Mouse (Mus musculus): ENCODE results near the gene Prrt1. TPM values are rescaled to one million over a fixed set of nuclear protein-coding genes. Genes with fewer than 3 reads are reported as not detected.
A peak's percentile ranks its signal among the peaks of the same experiment; 100 is the strongest.

Prrt1 gene
- polyA plus RNA-seq, 2 experiments: 0.04 TPM; not detected in 1

GRCm38 (mm10) chr17:34649106-34649864 is 20.0 kb downstream of the Prrt1 start:
- ATAC-seq (ENCODE audit: insufficient read depth): no peak
- no peaks in the 10 kb centered on the region for H3K9me3 ChIP-seq (ENCODE audit: control insufficient read depth, low read length)
- DNase-seq (ENCODE audit: low read depth in 3 of 3, low spot score in 3 of 3): no peak
- H3K27ac ChIP-seq: no peak overlapping the region
- no peak overlapping the region for H3K4me2 ChIP-seq (ENCODE audit: low read depth)
- H3K27me3 ChIP-seq (ENCODE audit: control insufficient read depth, insufficient read depth, low read length): no peaks in the 10 kb centered on the region
- peaks cover 13 to 24% of the 10 kb centered on the region in 2 experiments for H3K4me1 ChIP-seq (replicated peaks; ENCODE audit: control insufficient read depth in 2 of 2, insufficient read depth in 2 of 2, low read length in 1 of 2)
- 77% methylated on average over 18 of the region's 18 CpGs for WGBS (ENCODE audit: insufficient replicate concordance)
- H3K36me3 ChIP-seq (replicated peaks; ENCODE audit: control insufficient read depth, insufficient read depth, low read depth): peaks cover 2% of the 10 kb centered on the region
- H3K9ac ChIP-seq (replicated peaks): no peak overlapping the region
- H3K4me3 ChIP-seq (ENCODE audit: insufficient read depth in 1 of 2, low read depth in 2 of 2, low read length in 2 of 2): no peak overlapping the region
- TF ChIP-seq EP300 (IDR thresholded peaks at IDR 0.05; ENCODE audit: low read depth) (no peak), CTCF (IDR thresholded peaks at IDR 0.05; ENCODE audit: low read depth) (no peak)

DNA sequence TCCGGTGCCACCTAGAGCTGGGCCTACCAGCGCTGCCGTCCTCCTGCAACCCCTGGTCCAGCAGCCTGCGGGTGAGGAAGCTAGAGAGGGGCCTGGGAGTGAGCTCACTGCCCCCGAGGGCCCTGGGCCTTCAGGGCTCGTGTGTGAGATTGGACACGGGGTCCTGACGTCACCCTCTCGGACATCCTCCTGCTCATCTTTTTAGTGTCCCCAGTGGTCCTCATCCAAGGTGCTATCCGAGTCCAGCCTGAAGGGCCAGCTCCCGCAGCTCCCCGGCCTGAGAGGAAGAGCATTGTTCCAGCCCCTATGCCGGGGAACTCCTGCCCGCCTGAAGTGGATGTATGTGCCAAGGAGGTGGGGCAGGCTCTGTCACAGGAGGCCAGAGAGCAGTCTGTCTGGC is 21.4 kb downstream of the Prrt1 start:
- ATAC-seq (ENCODE audit: insufficient read depth): no peak
- Histone ChIP-seq H3K9ac (replicated peaks) (no peak overlapping the region), H3K9me3 (ENCODE audit: control insufficient read depth, low read length) (no peaks in the 10 kb centered on the region), H3K4me1 (replicated peaks; ENCODE audit: control insufficient read depth in 2 of 2, insufficient read depth in 2 of 2, low read length in 1 of 2) (peaks cover 9 to 14% of the 10 kb centered on the region in 2 experiments), H3K27me3 (ENCODE audit: control insufficient read depth, insufficient read depth, low read length) (no peaks in the 10 kb centered on the region), H3K36me3 (replicated peaks; ENCODE audit: control insufficient read depth, insufficient read depth, low read depth) (peaks cover 2% of the 10 kb centered on the region), H3K27ac (no peak overlapping the region), H3K4me2 (ENCODE audit: low read depth) (no peak overlapping the region), H3K4me3 (ENCODE audit: insufficient read depth in 1 of 2, low read depth in 2 of 2, low read length in 2 of 2) (no peak overlapping the region)
- no peak for TF ChIP-seq EP300 (IDR thresholded peaks at IDR 0.05; ENCODE audit: low read depth)
- TF ChIP-seq CTCF (IDR thresholded peaks at IDR 0.05; ENCODE audit: low read depth): no peak
- DNase-seq (ENCODE audit: low read depth in 3 of 3, low spot score in 3 of 3): no peak
- 84% methylated on average over 14 of the region's 14 CpGs for WGBS (ENCODE audit: insufficient replicate concordance)

DNA sequence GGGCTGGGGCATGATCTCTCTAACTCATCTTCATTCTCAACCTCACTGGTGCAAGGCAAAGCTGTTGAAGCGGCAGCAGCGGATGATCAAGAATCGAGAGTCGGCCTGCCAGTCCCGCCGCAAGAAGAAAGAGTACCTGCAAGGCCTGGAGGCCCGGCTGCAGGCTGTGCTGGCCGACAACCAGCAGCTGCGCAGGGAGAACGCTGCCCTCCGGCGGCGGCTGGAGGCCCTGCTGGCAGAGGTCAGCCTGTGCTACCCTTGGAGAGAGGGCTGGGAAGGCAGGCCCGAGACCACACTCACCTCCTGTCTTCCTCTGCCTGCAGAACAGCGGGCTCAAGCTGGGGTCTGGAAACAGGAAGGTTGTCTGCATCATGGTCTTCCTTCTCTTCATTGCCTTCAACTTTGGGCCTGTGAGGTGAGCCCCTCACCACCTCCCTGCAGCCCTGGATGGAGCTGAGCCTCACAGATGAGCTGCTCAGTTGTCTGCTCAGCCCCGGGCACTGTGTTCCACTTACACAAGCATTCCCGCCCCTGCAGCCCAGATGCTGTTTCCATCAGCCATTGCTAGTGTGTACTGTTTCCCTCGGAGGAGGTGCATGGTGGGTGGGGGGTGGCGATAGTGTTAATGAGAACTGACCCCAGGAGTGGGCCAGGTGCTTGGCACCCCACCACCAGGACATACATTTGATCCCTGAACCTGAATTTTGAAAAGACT is 22.3 kb downstream of the Prrt1 start:
- H3K36me3 ChIP-seq (replicated peaks; ENCODE audit: control insufficient read depth, insufficient read depth, low read depth): peaks cover 2% of the 10 kb centered on the region
- 56% methylated on average over 19 of the region's 19 CpGs for WGBS (ENCODE audit: insufficient replicate concordance)
- H3K4me1 ChIP-seq (replicated peaks; ENCODE audit: control insufficient read depth in 2 of 2, insufficient read depth in 2 of 2, low read length in 1 of 2): peaks cover 3 to 7% of the 10 kb centered on the region in 2 experiments
- no peak for DNase-seq (ENCODE audit: low read depth in 3 of 3, low spot score in 3 of 3)
- no peak for TF ChIP-seq EP300 (IDR thresholded peaks at IDR 0.05; ENCODE audit: low read depth)
- peak; percentile 81 for TF ChIP-seq CTCF (IDR thresholded peaks at IDR 0.05; ENCODE audit: low read depth)
- no peaks in the 10 kb centered on the region for H3K27me3 ChIP-seq (ENCODE audit: control insufficient read depth, insufficient read depth, low read length)
- H3K9me3 ChIP-seq (ENCODE audit: control insufficient read depth, low read length): no peaks in the 10 kb centered on the region
- no peak for ATAC-seq (ENCODE audit: insufficient read depth)
- H3K4me2 ChIP-seq (ENCODE audit: low read depth): no peak overlapping the region
- H3K9ac ChIP-seq (replicated peaks): no peak overlapping the region
- H3K27ac ChIP-seq: no peak overlapping the region
- H3K4me3 ChIP-seq (ENCODE audit: insufficient read depth in 1 of 2, low read depth in 2 of 2, low read length in 2 of 2): no peak overlapping the region

GRCm38 (mm10) chr17:34652546-34652945 is 23.2 kb downstream of the Prrt1 start:
- no peak overlapping the region for H3K27ac ChIP-seq
- no peak overlapping the region for H3K4me2 ChIP-seq (ENCODE audit: low read depth)
- peaks cover 2% of the 10 kb centered on the region; the same call in 1 of the 2 replicates for H3K27me3 ChIP-seq (ENCODE audit: control insufficient read depth, insufficient read depth, low read length)
- no peak for DNase-seq (ENCODE audit: low read depth in 3 of 3, low spot score in 3 of 3)
- H3K9me3 ChIP-seq (ENCODE audit: control insufficient read depth, low read length): no peaks in the 10 kb centered on the region
- H3K9ac ChIP-seq (replicated peaks): no peak overlapping the region
- no peak for TF ChIP-seq EP300 (IDR thresholded peaks at IDR 0.05; ENCODE audit: low read depth)
- no peak for TF ChIP-seq CTCF (IDR thresholded peaks at IDR 0.05; ENCODE audit: low read depth)
- no peak overlapping the region for H3K4me3 ChIP-seq (ENCODE audit: insufficient read depth in 1 of 2, low read depth in 2 of 2, low read length in 2 of 2)
- no peak for ATAC-seq (ENCODE audit: insufficient read depth)
- WGBS (ENCODE audit: insufficient replicate concordance): 74% methylated on average over 10 of the region's 10 CpGs
- peaks cover 3 to 6% of the 10 kb centered on the region in 2 experiments for H3K4me1 ChIP-seq (replicated peaks; ENCODE audit: control insufficient read depth in 2 of 2, insufficient read depth in 2 of 2, low read length in 1 of 2)
- H3K36me3 ChIP-seq (replicated peaks; ENCODE audit: control insufficient read depth, insufficient read depth, low read depth): peaks cover 2% of the 10 kb centered on the region

DNA sequence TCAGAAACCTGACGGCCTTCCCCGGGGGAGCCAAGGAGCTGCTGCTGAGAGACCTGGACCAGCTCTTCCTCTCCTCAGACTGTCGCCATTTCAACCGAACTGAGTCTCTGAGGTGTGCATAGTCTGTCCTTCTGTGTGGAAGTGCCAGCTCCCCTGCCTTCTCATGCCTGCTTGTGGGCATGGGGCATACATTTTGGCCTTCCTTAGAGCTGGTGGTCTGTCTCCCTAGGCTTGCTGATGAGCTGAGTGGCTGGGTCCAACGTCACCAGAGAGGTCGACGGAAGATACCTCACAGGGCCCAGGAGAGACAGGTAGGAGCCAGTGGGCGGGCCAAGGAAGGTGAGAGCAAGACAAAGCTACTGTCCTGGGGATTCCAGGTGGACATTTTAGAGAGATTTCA is 23.7 kb downstream of the Prrt1 start:
- peaks cover 3% of the 10 kb centered on the region; the same call in 1 of the 2 replicates for H3K27me3 ChIP-seq (ENCODE audit: control insufficient read depth, insufficient read depth, low read length)
- H3K4me3 ChIP-seq (ENCODE audit: insufficient read depth in 1 of 2, low read depth in 2 of 2, low read length in 2 of 2): no peak overlapping the region
- peaks cover 1 to 2% of the 10 kb centered on the region in 2 experiments; a peak in 3 of 4 replicates for H3K4me1 ChIP-seq (replicated peaks; ENCODE audit: control insufficient read depth in 2 of 2, insufficient read depth in 2 of 2, low read length in 1 of 2)
- no peaks in the 10 kb centered on the region for H3K9me3 ChIP-seq (ENCODE audit: control insufficient read depth, low read length)
- no peak for ATAC-seq (ENCODE audit: insufficient read depth)
- H3K27ac ChIP-seq: no peak overlapping the region
- peaks cover 2% of the 10 kb centered on the region for H3K36me3 ChIP-seq (replicated peaks; ENCODE audit: control insufficient read depth, insufficient read depth, low read depth)
- no peak overlapping the region for H3K9ac ChIP-seq (replicated peaks)
- WGBS (ENCODE audit: insufficient replicate concordance): 82% methylated on average over 8 of the region's 8 CpGs
- no peak for TF ChIP-seq EP300 (IDR thresholded peaks at IDR 0.05; ENCODE audit: low read depth)
- no peak overlapping the region for H3K4me2 ChIP-seq (ENCODE audit: low read depth)
- DNase-seq (ENCODE audit: low read depth in 3 of 3, low spot score in 3 of 3): no peak
